Mouse (Mus musculus) WW6 (cell line): ENCODE measurements around the gene Ddb2.
"Not testable (repeated sequence)": the region's sequence is repeated elsewhere in the genome, so short reads cannot be mapped to it uniquely, and the experiment has no call there.

Experiments
- DNase-seq: peaks from one replicate; pipeline ENCODE4 v3.0.0-alpha.2; 2013; ENCODE audit warnings: low read depth, low spot score

Ddb2 gene

DNA sequence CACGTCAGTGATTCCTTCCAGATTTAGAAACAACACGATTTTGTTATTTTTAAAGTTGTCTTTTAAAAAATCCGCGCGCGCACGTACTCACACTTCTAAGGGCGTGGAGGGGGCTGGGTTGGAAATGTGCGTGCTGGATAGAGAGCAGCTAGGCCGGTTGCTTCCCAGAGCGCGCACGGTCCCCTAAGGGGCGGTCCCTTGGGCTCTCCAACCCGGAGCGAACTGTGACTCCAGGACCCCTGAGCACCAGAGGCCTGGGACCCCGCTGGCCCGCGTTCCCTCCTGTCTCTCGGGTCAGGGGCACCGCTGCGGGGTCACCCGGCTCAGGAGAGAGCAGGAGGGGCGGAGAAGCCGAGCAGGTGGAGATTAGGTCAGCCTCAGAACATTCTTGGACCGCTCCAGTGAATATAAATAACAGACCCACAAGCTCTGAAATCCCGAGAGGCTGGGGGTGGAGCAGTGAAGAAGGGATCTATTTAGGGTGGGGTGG lies 18.9 kb upstream of the Ddb2 start, which contains the start of gene Pacsin3:
TSS of gene Pacsin3 (plus strand) at position 294 of the 490 bp plus-strand sequence.
- no peak for DNase-seq

DNA sequence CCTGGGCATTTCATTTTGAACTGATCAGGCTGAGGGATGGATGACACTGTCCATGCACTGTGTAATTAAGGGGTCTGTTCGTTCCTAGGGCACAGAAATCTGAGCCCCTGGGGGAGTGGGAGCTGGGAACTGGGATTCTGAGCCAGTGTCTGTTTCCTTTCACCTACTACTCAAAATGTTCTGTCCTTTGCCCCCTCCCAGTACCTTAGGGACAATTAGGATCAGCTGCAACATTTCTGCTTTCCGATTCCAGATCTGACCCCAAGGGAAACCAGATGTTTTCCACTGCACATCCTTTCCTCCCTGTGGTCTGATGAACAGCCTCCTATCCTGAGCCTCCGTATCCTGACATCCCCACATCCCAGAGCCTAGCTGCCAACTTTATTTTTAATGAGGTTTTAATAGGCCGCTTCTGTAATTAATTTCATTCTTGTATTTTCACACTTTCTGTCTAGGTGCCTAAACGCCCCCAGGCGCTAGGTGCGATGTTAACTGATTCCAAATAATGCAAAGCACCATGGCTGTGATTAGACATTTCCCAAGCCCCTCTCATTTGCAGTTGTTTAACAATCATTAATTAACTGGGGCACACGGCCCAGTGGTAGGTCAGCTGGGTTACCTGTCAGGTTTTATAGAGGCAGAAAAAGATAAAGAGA lies 18.1 kb upstream of the Ddb2 start:
- no peak for DNase-seq

DNA sequence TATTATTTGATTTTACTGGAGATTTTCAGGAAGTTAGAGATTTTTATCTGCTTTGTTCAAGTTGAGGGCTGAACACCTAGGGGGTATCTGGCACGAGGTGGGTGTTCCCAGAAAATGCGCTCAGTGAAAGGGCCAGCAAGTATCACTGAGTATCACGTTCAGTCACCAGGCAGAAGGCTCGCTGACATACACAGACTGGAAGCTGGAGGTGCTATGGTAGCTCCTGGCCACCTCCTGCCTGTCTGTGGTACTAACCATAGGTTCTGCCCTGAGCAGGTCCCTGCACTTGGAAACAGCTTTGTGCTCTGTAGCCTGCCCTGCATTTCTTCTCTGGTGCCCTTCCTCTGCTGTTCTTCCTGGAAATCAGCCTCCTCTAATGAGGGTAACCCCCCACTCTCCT lies 15.7 kb upstream of the Ddb2 start:
- no peak for DNase-seq

DNA sequence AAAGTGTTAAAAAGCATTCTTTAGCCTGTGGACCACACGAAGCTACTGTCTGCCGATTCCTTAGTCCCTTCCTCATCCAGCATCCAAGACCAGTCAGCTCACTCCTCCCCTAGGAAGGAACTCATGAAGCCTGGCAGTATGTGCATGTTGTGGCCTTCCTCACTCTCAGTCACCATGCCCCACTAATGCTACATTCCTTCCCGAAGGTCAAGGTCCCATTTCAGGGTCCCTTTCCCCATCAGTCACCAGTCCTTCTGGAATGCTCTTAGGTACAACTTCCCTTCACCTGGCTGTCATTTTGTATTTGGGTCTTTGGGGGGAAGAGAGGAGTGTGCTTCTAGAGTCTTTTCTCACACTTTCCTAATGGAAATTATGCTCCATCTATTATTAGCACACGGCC lies 15.2 kb upstream of the Ddb2 start:
- DNase-seq = no peak

DNA sequence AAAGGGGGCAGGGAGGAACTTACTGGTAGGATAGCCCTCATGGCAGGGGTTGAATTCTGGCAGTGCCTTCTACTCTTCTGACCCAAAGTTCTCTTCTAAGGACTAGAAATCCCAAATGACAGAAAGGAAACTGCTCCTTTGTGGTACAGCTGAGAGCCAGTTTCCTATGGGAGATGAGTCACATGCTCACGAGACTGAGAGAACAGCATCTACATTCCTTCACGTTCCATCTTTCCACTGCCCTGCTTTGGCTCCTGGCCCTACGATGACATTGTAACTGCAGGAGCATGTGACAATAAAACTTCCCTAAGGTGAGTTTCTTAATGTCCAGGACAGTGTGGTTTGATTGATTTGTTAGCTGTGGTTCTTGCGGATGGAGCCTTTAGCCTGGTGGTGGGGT lies 11.6 kb upstream of the Ddb2 start:
- DNase-seq = no peak

DNA sequence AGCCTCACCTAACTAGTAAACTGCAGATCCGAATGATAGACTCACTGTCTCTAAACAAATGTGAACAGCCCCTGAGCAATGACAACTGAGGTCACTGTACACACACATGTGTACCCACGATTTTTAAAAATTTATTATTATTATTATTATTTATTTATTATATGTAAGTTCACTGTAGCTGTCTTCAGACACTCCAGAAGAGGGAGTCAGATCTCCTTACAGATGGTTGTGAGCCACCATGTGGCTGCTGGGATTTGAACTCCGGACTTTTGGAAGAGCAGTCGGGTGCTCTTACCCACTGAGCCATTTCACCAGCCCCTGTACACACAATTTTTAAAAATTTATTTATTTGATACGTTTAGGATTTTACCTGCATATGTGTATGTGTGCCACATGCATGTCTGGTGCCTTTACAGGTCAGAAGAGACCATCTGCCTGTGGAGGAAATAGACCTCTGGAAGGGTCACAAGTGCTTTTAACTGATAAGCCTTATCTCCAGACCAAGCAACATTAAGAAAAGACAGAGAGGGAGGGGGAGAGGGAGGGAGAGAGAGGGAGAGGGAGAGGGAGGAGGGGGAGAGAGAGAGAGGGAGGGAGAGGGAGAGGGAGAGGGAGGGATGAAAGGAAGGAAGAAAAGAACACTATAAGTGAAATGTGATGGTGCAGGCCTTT lies 7.9 kb upstream of the Ddb2 start:
- DNase-seq = no peak

DNA sequence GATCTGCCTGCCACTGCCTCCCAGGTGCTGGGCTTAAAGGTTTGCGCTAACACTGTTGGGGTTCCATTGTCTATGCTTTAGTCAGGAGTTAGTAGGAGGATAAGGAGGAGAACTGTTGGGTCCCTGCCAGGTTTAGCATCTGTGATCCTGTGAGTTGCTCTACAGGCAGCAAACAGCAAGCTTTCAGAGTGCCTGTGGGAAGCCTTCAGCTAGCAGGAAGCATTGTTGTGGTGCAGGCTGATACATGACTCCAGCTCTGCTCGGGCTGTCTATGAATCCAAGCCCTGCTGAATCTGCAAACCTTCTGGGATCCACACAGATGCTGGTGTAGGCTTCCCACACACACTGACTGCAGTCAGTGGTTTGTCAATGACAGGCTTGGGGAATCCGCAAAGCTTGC lies 6.6 kb upstream of the Ddb2 start:
- no peak for DNase-seq

DNA sequence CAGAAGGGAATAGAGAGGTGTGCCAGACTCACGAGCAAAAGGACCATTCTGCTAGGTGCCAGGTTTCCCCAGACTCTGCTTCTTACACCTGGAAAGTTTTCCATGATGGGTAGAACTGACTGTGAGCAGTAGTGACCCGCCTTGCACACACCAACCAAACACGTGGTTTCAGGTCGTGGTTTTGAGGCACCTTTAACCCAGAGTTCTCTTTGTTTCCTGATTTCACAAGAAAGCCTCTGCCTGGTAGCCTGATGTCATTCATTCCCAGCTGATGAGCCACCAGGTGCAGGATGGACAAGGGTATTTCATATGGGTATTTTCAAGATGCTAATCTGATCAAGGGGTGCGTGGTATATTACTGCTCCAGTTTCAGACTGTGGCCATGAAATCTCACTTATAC lies 5.8 kb upstream of the Ddb2 start:
- no peak for DNase-seq

DNA sequence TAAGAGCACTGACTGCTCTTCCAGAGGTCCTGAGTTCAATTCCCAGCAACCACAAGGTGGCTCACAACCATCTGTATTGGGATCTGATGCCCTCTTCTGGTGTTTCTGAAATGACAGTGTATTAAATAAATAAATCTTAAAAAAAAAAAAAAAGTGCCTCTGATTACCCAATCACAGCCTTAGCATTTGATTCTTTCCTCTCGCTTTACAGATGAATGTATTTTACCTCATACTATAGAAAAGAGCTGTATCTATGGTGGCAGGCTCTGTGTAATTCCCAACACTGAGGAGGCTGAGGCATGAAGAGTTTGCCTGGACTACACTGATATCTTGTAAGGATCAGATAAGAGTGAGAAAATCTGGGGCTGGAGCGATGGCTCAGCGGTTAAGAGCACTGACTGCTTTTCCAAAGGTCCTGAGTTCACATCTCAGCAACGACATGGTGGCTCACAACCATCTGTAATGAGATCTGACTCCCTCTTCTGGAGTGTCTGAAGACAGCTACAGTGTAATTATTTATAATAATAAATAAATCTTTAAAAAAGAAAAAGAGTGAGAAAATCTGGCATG lies 814 bp upstream of the Ddb2 start:
- not testable (repeated sequence) for DNase-seq

DNA sequence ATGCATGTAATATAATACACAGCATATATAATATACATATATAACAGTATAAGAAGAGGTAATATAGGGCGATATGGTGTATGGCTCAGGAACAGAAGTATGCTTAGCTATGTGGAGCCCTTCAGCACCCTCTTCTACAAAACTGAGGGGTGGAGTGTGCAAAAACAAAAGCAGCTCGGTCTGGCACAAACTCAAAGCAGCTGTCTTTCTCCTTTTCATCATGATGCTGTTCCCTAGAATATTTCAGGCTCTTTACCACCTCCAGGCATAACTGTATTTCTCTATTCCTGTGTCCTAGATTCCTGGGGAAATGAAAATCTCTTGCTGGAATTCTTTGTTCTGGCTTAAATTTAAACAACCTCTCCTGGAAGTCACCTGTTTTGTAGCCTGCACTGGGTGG lies 7.0 kb downstream of the Ddb2 start:
- DNase-seq = no peak

DNA sequence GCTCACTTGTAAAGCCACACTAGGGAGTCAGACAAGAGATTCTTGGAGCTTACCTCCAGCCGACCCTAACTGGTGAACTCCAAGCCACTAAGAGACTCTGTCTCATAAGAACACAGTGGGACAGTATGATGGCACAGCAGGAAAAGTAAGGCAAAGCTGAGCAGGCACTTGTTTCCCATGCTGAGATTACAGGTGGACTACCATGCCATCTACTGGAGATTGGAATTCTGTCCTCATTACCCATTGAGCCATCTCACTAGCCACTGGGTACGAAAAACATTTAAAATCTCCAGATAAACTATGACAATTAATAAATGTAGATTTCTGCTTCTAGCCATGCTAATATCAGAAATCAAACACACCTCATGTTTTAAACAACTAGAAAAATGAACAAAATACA lies 13.2 kb downstream of the Ddb2 start:
- DNase-seq = no peak

DNA sequence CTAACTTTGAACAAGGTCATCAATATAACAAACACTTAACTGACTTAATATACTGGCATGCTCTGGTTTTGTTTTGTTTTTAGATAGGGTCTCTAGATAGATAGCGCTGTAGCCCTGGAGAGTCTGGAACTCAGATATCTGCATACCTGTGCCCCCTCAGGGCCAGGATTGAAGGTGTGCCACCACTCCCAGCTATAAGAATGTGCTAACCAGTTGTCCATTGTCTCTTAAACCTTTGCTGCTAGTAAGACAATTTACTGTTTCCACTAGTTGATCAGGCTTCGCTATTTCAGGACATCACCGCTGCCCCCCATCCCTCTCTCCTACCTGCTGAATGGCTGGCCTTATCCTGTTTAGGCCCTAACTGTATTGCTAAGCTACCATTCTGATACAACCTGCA lies 16.3 kb downstream of the Ddb2 start:
- DNase-seq = no peak

DNA sequence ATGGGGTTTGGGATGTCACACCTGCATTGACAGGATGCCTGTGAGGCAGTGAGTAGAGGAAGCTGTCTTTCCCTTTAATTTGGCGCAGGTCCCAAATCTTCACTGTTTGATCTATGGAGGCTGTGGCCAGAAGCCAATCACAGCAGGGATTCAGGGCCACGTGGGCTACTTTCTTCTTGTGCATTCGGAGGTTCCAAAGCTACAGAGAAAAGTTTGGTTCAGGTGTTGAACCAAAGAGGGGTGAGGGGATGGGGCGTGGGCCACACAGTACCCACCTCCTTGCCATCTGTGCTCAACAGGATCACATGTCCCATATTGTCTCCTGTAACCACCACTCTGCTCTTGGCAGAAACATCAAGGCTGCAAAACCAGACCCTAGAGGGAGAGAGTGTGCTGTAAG lies 19.8 kb downstream of the Ddb2 start:
- DNase-seq = no peak

DNA sequence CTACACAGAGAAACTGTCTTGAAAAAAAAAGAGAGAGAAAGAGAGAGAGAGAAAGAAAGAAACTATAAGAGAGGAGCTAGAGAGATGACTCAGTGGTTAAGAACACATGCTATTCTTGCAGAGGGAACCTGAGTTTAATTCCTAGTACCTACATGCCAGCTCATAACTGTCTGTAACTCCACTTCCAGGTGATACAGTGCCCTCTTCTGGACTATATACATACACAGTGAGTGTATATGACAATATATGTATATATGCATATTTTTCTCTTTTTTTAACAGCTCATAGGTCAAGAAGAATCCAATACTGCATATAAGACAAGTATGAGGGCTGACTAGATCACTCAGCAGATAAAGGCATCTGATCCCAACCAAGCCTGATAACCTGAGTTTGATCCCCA lies 23.5 kb downstream of the Ddb2 start:
- no peak for DNase-seq

DNA sequence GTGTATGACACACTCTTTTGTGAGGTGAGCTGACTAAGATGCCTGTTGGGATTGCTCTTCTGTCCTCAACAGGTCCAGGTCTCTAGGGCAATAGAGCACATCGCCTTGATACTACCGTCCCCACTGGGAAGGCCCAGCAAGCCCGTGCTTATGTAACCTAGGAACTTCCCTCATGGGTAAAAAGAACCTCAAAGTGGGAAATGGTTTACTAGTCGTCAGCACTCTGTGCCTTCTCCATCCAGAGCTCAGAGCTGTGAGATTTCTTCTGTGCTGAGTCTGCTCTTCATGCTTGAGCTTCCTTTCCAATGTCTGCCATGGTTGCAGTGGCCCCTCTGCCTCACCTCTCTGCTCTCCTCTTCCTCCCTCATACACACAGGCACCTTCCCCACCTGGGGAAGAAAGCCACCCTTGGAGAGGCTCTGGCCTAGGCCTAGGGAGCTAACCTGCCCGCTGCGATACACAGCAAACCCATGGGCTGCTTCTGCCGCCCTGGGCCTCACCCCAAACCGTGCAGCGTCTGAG lies 30.5 kb downstream of the Ddb2 start:
- no peak for DNase-seq

DNA sequence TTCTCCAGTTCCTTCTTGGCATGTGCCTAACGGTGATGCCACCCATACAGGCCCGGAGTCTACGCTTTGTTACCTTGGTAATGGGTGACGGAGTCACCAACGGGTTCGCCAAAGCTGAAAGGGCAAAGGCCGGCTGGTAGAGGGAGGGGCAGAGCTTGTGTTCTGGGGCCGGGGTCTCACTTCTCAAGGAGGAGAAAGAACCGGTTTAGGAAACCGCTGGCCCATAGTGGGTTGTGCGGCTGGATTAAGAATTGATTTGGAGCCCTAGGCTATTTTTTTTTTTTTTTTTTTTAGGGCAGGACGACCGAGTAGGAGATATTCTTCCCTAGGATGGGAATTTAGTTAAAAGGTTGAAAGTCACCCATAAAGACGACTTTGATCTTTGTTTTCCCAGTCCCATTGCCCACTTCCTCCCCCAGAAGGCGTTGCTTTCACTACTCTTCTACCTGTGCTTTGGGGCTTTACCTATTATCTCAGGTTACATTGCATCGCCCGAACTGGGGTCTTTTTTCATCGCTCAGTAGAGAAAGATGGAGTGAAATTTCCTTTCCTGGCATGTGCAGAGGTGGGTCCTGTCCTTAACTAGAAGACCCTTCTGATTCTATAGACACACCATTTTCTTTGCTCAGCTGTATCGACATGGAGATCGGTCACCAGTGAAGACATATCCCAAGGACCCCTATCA lies 33.7 kb downstream of the Ddb2 start:
- no peak for DNase-seq

DNA sequence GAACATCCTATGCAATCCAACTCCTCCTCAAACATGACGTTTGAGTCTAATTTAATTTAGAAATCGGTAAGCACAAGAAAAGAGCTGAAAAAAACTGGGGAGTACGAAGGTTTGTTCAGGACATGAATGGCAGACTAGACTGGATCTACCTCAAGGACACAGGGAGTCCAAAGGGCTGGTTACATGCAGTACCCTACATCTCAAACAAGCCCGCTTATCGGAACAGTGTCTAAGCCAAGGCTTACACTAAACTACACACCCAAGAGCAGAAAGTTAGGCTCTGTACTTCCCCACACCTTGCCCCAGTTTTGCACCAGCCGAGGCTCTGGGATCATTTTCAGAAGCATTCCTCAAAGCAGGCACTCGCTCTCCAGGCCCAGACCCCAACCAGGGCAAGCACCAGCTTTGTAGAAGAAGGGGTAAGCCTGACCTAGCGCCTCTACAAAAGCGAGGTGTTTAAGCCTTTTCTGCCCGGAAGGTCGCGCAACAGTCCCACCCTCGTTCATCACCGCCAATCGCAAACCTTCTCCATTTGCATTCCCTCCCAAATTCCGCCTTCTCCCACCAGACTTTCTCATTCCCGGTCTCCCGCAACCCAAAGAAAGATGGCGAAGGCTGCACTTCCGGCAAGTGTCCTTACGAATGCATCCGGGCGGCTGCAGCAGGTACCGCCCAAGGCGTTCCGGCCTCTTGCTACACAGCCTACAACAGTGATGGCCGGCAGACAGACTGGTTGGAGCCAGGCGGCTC lies 34.4 kb downstream of the Ddb2 start, which contains the start of the genes Nr1h3 and Acp2:
TSS of gene Nr1h3 (minus strand) at position 613 of the 750 bp plus-strand sequence.
TSS of gene Acp2 (plus strand) at position 664 of the 750 bp plus-strand sequence.
- DNase-seq = peak; percentile 89

DNA sequence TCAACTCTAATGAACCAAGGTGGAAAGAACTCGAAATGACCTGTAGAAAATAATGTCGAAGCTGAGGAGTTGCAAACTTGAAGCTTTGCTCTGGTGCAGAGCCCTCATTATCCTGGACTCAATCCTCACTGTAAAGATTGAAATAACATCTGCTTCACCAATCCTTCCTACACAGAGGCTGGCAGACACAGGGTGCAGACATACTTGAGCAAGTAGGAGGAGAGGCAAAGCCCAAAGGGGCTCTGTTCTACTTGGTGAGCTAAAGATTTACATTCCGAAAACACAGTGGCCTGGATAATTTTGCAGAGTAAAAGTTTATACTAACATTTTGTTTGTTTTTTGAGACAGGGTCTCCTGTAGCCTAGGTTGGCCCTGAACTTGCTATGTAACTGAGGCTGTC lies 37.9 kb downstream of the Ddb2 start:
- DNase-seq = no peak

DNA sequence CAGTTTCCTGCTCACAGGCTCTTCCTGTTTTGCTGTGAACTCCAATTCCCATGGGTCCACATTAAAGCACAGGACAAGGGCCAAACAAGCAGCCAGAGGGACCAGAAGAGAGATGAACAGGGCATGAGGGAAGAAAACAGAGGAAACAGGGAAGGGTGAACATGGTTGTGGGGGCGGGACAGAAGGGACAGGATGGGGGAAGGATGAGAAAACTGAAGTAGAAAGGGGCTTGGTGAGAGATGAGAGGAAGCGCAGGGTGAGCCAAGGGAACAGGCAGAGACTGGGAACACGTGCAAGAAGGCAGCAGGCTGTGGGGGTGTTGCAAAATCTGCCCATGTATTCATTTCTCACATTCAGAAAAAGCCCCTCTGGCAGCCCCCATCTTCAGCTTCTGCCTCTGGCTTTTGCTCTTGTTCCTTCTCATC lies 40.2 kb downstream of the Ddb2 start:
- DNase-seq = no peak

DNA sequence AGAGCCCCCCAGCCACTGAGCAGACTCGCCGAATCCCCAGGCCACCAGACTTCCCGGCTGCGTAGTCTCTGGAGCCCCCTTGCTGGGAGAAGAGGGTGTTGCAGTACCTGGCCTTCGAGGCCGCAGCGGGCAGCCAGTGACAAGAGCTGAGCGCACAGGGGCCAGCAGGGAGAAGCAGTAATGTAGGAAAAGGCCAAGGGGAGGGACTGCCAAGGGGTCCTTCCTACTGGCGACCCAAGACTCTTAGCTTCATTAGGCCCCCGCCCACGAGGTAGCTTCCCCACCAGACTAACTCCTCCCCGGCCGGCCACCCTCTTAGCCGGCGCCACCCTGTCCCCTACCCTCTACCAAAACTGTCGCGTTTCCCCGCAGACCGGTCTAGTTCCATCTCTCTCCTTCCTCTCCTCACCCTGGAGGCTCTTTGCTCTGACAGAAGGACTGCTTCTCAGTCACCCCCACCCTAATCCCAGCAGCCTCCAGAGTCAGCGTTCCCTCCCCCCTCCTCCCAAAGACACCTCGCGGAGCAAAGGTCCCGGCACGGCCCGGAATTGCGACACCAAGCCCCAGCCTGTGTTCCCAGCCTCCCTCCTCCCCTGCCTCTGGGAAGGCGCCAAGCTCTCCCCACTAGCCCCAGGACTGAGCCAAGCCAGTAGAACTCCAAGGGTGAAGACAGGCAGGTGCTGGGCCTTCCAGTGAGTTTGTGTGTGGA lies 42.0 kb downstream of the Ddb2 start:
- DNase-seq = no peak

DNA sequence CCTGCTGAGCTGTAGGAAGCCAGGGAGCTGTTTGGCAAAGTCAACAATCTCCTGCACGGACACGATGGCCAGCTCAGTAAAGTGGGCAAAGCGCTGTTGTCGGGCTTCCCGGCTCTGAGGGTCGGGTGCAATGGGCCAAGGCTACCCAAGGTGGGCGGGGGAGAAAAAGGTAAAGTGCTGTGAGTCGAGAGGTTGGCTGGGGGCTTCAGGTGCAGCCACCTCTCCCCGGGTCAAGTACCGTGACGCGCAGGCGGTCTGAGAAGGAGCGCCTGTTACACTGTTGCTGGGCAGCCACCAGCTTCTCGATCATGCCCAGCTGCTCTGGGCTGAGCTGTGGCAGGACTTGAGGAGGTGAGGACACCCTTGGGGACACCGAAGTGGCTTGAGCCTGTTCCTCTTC lies 46.3 kb downstream of the Ddb2 start:
- no peak for DNase-seq
